Mouse (Mus musculus) ZHBTc4 (cell line): ENCODE results near the gene Nkx2-1.

ENCODE experiments used
- DNase-seq: peaks from one replicate; pipeline ENCODE4 v3.0.0-alpha.2; 2011; ENCODE audit warnings: low read depth, low spot score

Nkx2-1 gene

DNA sequence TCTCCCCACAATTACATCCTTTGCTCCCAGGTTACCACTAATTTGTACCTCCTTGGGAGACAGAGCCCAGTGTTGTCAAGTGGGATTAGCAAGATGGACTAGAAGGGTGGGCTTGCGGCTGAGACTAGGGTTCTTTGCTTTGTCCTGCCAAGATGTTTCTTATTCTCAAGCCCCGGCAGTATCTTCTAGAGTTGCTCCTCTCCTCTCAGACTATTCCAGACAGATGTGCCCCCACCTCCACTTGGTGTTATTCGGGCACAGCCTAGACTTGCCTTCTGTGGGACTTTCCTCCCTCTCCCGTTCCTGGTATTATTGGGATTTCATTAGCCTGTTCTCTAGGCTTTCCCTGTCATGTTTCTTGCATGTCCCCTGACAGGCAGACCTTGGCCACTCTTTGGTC lies 14.5 kb downstream of the Nkx2-1 start:
- DNase-seq = no peak

DNA sequence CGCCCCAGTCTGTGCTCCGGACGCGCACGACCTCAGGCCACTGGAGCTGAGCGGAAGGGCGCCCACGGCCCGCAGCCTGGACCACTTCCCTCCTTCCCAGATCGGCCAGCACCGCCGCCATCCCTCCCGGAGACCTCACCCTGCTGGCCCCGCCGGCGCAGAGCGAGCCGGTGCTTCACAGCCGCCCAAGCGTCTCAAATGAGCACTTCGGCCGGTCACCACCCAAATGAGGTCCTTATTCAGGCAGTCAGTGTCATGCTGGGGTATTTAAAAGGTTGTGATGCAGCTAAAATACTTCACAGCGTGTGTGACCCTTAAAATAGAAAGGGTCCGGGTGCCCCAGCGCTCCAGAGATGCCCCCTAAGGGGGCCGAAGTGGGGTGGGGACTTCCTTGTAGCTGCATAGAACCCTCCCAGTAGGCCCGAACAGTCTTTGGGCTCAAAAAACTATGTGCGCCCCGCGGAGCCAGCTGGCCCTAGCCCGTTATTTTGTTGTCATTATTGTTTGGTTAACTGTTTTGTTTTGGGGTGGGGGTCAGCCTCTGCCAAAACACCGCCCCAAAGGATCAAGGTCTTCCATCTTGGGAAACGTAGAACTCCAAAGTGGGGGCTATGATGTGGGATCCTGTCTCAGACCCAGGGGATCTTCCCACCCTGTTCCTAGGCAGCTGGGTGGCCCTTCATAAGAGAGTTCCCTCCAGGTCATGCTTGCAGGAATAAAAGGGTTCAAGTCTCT lies 15.4 kb downstream of the Nkx2-1 start:
- DNase-seq = peak; percentile 55

DNA sequence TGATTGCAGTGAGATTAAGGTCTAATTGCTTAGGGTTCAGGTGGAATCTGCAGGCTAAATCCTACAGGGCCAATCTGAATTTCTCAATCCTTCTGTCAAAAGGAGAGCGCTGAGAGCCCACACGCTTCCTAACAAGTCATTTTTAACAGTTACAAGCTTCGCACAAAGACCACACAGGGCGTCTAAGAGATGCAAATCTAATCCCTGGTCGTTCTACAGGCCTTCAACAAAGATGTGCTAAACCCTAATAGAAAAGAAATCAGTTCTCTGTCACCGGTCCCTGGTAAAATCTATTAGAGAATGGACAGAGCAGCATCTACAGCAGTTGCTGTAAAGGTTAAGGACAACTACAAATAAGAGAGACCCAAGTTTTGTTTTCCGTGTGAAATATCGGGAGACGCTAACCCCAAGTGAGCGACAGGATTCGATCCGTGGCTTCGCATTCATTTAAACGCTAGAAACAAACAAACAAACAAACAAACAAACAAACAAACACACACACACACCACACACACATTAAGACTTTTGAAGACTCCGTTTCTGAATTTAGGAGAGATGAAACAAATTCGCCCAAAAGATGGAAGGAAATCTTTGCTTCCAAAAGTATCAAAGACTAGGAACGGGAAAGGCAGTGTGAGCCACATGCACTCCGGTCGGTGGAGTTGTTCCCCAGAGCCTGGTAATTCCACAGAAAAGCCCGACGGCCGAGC lies 16.2 kb downstream of the Nkx2-1 start:
- DNase-seq = peak; percentile 70

DNA sequence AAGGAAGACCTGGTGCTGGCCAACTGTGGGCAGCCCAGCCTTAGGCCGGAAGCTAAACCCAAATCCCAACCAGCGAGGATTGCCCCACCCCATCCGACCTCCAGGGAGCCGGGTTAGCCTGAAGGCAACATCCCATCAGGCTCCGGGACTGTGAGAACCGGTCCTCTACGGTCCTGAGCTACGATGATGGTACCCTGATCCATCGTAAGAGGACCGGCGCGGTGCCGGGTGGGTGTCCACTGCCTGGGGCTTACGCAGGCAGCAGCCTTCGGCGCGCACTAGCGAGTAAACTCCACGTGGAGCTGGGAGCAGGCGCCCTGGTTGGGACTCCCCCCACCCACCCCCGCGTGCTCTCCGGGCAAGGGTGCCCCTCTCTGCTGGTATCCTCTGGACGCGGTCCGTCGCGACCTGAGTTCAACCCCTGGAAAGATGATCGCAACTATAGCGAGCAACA lies 16.9 kb downstream of the Nkx2-1 start:
- no peak for DNase-seq

DNA sequence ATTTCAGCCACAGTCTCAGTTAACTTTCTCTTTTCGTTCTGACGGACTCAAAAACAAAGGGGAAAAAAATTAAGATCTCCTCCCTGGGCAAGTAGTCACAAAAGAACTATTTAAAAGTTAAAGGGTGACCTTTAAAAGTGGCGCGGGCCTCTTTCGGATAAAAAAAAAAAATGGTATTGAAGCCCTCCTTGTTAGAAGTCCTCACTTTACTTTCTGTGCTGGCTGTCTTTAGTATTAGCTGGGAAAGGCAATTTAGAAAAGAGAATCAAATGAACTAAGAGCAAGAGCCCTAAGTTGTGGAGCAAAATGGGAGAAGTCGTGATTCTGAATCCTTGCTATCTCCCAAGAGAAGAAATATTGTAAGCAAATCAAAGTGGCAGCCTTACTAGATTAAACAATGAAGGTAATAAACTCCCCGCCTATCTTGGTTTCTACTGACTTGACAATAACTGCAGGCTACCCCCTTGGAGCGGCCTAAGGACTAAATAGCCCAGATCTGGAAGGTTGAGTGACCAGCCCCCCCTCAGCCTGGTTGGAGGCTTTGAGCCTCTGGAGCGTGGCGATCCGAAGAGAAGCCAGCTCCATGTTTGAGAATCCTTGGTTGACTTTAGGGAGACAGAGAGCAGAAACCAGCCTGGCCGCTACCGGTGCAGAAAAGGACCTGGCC lies 17.5 kb downstream of the Nkx2-1 start:
- DNase-seq = no peak

DNA sequence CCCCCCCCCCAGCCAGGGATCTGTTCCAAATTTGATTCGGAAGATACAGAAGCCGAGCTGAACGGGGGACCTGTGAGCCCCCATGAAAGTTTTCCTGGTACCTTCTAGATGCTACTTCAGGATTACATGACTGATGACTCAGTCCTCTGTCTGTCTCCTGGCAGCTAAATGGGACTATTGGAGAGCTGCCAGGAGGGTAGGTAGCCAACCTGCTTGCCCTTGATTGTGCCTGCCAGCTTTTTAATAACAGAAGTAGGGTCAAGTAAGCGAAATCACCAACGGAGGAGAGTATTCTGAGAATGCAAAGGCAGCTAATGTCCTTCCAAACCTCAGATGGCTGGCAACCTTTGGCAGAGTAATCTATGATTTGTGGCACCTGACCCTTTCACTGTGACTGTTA lies 18.5 kb downstream of the Nkx2-1 start:
- DNase-seq = no peak

DNA sequence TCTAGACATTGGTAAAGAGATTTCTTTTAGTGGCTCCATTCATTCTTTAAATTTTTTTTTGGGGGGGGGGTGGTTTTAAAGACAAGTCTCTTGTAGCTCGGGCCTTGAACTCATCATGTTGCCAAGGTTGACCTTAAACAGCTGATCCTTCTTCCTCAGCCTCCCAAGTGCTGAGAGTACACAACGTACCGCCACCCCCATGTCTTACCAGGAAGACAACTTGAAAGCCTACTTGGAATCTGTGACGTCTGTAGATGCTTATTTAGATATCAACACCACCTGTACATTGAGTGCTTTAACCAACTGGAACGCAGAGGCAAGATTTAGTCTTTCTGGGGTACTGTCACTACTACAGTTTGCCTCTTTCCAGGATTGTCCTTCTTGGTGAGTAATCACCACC lies 21.9 kb downstream of the Nkx2-1 start:
- DNase-seq = no peak

DNA sequence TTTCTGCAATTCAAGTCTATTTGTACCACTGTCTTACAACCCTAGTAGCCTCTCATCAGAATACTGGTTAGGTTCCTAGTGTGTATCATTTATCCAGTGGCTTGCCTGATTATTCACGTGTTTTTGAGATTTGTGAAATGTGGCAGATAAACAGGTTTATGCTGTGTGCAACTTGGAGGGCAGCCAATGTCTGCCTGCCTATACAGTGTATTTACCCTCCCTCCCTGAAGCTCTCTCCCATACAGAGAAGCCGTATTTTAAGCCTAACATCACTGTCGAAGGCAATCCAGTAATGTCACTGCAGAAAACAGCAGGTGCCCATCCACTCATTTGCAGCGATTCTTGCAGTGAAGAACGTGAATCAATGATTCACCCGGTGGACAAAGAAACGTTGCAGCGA lies 28.3 kb downstream of the Nkx2-1 start:
- no peak for DNase-seq

DNA sequence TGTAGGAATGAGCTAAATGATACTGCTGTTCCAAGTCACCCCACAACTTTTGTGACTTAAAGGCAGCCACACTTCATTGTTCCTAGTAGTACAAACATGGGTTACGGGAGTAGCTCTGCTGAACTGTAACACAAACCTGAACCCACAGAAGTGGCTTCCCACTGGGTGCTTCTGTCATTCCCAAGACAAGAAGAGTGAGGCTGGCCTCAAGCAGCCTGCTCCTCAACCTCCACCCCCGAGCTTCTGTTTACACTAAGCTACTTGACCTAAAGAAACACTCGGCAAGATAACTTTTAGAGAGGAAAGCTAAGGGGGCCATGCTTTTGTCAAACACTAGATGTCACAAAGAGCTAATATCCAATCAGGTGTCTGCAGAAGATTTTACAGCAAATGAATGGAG lies 49.7 kb downstream of the Nkx2-1 start:
- no peak for DNase-seq

DNA sequence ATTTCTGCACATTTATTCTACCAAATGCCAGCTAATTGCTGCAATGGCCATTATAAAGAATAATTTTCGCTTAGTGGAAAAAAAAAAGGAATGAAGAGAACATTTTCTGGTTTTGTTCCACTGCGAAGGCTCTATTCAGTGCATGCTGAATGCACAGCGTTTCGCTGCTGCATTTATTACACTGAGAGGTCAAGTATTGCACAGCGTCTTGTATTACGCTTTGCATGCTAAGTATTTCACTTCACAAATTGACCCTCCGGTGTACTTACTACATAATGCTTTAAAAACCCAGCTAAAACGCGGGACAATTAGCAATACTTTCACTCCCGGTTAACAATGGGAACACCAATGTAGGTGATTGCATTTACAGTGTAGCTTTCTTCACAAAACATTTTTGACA lies 54.1 kb downstream of the Nkx2-1 start:
- DNase-seq = no peak
